Mouse (Mus musculus): ENCODE results near the gene Meis1.
A peak's percentile ranks its signal among the peaks of the same experiment; 100 is the strongest.

Meis1 gene

GRCm38 (mm10) chr11:19018489-19019203 lies at the start of gene Meis1:
Gene Meis1 (minus strand): TSS chr11:19018985.
- DNase-seq, result peak; percentile 69

- no peak for DNase-seq
These were observed 48.5 kb upstream of the Meis1 start for GRCm38 (mm10) chr11:19067334-19067733.

- no peak for DNase-seq
These were observed 30.5 kb upstream of the Meis1 start for GRCm38 (mm10) chr11:19049276-19049675.

- DNase-seq, result no peak
These were observed 17.9 kb upstream of the Meis1 start for GRCm38 (mm10) chr11:19036595-19037166.

GRCm38 (mm10) chr11:19026581-19027561 lies 8.1 kb upstream of the Meis1 start:
- peak; percentile 43 for DNase-seq

GRCm38 (mm10) chr11:19025976-19026520 lies 7.3 kb upstream of the Meis1 start:
- DNase-seq, result no peak

DNA sequence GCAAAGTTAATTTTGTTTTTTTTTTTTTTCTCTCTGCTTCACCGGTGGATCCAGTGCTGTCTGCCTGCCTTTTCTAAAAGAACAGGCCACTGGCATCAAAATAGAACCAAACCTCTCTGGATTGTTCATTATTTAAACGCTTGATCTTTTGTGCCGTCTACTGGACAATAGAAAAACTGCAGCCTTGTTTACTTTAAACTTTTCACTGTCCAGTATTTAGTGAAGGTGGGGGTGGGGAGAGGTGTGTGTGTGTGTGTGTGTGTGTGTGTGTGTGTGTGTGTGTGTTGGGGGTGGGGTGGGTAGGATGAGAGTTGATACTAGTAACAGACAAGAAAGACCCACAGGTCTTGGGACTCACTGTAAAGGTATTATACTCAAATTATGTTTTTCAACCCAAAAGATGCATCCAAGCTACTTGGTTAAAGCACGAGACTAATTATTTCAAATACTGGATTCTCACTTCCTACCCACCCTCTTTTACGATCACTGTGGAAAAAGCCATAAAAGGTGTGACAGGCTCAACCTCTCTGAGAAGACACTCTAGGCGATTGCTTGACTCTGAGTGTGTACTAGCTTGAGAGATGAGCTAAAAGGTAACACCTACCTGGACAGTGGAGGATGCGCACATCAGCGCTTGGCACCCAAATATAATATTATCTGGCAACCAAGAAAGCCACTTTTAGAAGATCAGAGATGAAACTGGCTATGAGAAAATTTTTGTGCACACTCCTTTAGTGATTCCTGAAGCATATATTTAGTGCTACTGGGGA lies 5.9 kb upstream of the Meis1 start:
- no peak for DNase-seq

GRCm38 (mm10) chr11:19023356-19023755 lies 4.6 kb upstream of the Meis1 start:
- DNase-seq, result no peak

GRCm38 (mm10) chr11:19022576-19022975 lies 3.8 kb upstream of the Meis1 start:
- no peak for DNase-seq

DNA sequence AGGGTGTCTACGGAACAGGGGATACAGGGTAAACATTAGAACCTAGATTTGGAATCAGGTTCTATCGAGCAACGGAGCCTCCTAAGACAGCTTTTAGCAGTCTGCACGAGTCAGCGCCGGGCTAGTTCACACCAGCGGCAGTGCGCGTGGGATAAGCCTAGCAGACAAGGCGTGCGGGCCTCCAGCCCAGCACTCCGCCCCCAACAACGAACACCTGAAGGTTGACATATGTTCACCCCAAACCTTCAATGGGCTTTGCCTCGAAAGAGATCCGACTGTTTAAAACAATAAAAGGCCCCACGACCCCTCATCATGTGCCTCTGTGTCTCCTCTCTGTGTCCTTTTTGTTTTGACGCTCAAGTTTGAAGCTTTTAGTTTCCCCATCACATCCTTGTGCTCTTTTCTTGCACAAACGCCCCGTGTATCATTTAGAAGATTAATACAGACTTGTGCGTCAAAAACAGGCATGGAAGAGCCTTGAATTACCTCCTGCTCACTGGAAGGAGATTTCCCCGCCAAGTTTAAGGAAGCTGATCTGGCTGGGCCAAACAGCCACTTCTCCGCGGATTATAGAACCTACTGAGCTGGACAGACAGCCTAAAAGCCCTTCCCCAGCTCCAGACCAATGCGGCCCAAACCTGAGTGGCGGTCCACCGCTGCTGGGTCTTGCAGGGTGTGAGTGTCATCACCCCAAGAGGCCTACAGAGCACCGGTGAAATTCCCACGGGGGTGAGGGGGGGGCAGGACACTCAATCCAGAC lies 2.3 kb upstream of the Meis1 start:
- no peak for DNase-seq

GRCm38 (mm10) chr11:19020371-19020824 lies 1.6 kb upstream of the Meis1 start:
- DNase-seq, result peak; percentile 82

GRCm38 (mm10) chr11:19019204-19020171 lies 703 bp upstream of the Meis1 start:
- DNase-seq, result peak; percentile 52

DNA sequence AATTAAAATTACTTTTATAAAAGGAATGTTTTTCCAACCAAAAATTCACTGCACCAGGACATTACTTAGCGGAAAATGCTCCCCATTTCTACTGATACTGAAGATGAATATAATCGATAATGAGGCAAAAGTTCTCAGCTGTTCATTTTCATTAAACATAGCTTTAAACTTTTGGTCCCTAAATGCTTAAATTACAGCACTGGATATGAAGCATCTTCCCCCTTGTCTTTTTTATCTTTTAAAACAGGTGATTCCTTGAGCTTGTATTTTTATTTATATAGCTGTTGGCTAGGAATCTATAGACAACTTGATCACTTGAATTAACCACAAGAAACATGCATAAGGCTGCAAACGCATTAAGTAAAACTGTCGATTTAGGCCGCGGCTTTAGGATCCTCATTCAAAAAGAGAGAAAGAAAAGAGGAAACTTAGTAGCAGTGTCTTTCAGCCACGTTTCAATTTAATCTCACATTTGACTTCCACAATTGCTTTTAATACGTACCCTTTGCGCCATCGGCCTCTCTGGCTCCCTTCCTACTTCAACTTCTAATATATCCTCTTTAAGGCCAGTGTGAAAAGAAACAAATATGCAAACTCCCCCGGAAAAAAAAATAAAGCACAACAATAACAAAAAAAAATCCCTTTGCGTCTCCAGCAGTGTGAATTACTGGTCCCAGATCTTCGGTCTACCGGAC lies 919 bp downstream of the Meis1 start:
- no peak for DNase-seq

DNA sequence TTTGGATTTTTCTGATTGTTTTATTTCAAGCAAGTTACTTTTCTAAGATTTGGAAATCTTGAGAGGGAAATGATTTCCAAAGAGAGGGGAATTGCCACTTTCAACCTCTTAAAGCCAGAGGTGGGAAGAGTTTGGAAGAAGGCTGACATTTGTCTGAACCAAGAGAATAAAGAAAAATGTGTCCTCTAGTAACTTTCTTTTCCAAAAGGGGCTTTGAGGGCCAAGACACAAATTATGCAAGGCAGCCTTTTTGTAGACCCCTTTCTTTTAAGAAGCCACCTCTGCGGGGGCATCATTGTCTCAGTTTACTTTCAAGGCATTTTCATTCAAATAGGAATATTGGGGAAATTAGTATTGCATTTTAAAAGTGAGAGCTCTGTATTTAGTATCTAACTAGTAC lies 1.5 kb downstream of the Meis1 start:
- no peak for DNase-seq

DNA sequence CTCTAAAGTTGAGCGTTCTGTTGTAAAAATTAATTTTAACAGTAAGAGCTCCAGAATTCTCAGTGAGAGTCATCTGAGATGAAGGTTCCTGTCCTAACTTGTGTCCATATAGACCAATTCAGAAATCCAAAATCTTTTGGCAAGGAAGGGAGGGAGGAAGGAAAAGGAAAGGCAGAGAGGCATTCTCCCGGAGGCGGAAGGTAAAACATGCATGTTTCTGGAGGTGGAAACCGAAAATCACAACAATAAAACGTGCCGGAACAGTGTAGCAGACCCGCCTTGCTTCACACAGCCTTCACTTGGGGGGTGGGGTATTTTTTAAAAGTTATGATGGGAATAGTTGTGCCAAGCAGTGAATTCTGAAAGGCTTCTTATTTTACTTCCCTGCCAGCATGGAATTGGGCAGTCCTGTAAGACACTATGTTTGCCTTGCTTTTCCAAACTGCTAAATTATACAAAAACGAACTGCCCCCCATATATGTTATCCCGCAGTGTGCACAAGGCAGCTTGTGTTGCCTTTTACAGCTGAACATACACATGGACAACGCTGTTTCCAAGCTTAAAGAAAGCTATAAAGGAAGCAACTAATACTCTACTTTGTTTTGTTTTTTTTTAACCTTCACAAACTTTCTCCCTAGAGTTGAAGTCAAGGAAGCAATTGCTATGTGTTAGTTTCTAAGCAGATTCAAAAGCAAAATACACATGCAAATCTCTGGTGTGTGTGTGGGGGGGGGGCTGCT lies 2.1 kb downstream of the Meis1 start:
- no peak for DNase-seq

- no peak for DNase-seq
These were observed 2.9 kb downstream of the Meis1 start for GRCm38 (mm10) chr11:19015731-19016461.

DNA sequence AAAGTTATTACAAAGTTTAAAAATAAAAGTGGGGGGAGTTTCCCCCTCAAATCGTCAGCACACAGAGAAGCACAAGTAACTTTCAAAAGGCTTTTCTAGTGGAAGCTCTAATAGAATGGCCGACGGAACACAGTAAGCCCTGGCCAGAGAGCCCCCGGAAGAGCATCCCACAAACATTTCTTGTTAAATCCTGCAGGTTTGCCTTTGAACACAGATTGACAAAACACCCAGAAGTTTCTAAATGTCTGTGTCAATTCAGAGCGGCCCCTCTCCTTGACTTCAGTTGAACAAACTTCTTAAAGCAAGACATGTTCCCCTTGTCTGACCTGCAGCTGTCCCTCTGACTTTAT lies 3.4 kb downstream of the Meis1 start:
- DNase-seq, result no peak

DNA sequence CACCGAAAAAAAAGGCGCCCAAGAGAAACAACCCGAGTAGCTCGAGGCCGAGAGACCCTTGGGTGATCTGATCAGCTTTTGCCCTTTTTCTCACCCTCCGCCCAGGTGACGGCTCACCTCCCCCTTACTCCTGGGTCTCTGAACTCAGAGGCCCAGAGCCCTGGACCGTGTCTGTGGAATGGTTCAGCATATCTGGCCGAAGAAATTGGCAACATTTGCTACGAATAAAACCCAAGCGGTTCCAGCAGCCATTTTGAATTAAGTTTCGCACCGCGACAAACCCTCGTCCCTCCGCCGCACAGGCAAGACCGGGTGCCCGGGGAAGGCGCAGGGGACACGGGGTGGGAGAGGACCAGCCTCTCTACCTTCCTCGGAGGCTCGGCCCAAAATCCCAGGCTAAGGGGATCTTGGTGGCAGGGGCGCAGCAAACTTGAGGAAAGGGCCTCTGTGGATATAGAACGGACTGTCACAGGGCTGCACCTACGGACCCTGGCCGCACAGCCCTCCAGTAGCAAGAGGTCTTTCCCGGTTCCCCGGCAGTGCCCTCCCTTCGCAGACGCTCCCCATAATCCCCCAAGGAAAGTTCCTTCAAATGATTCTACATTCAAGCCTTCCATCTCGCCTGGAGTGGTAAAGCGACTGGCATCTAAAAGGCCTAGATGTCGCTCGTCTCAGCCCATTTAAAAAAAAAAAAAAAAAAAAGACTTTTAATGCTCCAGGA lies 4.2 kb downstream of the Meis1 start:
- DNase-seq, result peak; percentile 16
